Mouse (Mus musculus) MEL (cell line): Measurements from ENCODE around the gene Glipr2. TPM values are rescaled to one million over a fixed set of nuclear protein-coding genes. Genes with fewer than 3 reads are reported as not detected.
A peak's percentile ranks its signal among the peaks of the same experiment; 100 is the strongest.

Experiments
- DNase-seq: peaks from one replicate; pipeline ENCODE4 v3.0.0; 2011; ENCODE audit warnings: low read depth, low spot score
- H3K27ac ChIP-seq: 2 replicates; pipeline ENCODE4 v1.5.1; 2012; ENCODE audit warnings: low read depth, mild to moderate bottlenecking, control low read depth, low read length, moderate library complexity; ENCODE audit not compliant: control insufficient read depth
- H3K27me3 ChIP-seq, 2 experiments: fragments of 150-350 bp in 1 of 2; sonication (generic) in 1 of 2; 2 replicates each; pipeline ENCODE4 v1.6.1; 2012; ENCODE audit warnings: low read length in 2 of 2, mild to moderate bottlenecking in 2 of 2, improper control_type of control experiment in 1 of 2, moderate library complexity in 1 of 2; ENCODE audit not compliant: insufficient read depth in 2 of 2, control insufficient read depth in 1 of 2
- H3K36me3 ChIP-seq, 2 experiments: 2 replicates each; pipeline ENCODE4 v1.6.1; 2012 to 2014; ENCODE audit warnings: low read length in 2 of 2, improper control_type of control experiment in 1 of 2, inconsistent platforms in 1 of 2, mild to moderate bottlenecking in 1 of 2; ENCODE audit not compliant: insufficient read depth in 2 of 2, control insufficient read depth in 1 of 2
- H3K4me1 ChIP-seq, 2 experiments: fragments of 150-350 bp in 1 of 2; sonication (generic) in 1 of 2; 2 replicates each; pipeline ENCODE4 v1.6.1; 2012; ENCODE audit warnings: low read length in 2 of 2, improper control_type of control experiment in 1 of 2, mild to moderate bottlenecking in 1 of 2; ENCODE audit not compliant: insufficient read depth in 2 of 2, control insufficient read depth in 1 of 2
- H3K4me3 ChIP-seq, 2 experiments: fragments of 150-350 bp in 1 of 2; sonication (generic) in 1 of 2; 2 replicates each; pipeline ENCODE4 v1.5.1; 2012; ENCODE audit warnings: low read depth in 2 of 2, low read length in 2 of 2, mild to moderate bottlenecking in 2 of 2, moderate library complexity in 2 of 2, control low read depth in 1 of 2, improper control_type of control experiment in 1 of 2; ENCODE audit not compliant: control insufficient read depth in 1 of 2, insufficient read depth in 1 of 2
- H3K79me2 ChIP-seq: 2 replicates; pipeline ENCODE4 v1.6.1; 2012; ENCODE audit warnings: mild to moderate bottlenecking, low read length, moderate library complexity; ENCODE audit not compliant: control insufficient read depth, poor library complexity, insufficient read depth
- H3K9ac ChIP-seq: 2 replicates; pipeline ENCODE4 v1.6.1; 2012; ENCODE audit warnings: low read depth, mild to moderate bottlenecking, control low read depth, low read length, moderate library complexity; ENCODE audit not compliant: control insufficient read depth, poor library complexity, severe bottlenecking
- H3K9me3 ChIP-seq: fragments of 150-350 bp; sonication (generic); replicated peaks from 2 replicates; pipeline ENCODE4 v1.6.1; 2012; ENCODE audit warnings: mild to moderate bottlenecking, low read length, improper control_type of control experiment, moderate library complexity; ENCODE audit not compliant: insufficient read depth
- BHLHE40 ChIP-seq: IDR thresholded peaks from 2 replicates; pipeline ENCODE4 v1.6.1; 2012; ENCODE audit warnings: low read depth, mild to moderate bottlenecking, inconsistent platforms, low read length, improper control_type of control experiment, borderline replicate concordance
- CTCF ChIP-seq, 3 experiments: IDR thresholded peaks in 2 of 3; conservative IDR thresholded peaks in 1 of 3; 2 replicates each; pipeline ENCODE4 v1.5.1; 2011 to 2012; ENCODE audit warnings: low read length in 3 of 3, low read depth in 2 of 3, mild to moderate bottlenecking in 2 of 3, improper control_type of control experiment in 1 of 3, inconsistent platforms in 1 of 3, mixed read lengths in 1 of 3, moderate library complexity in 1 of 3; ENCODE audit not compliant: control insufficient read depth in 1 of 3, insufficient read depth in 1 of 3, poor library complexity in 1 of 3, severe bottlenecking in 1 of 3
- ETS1 ChIP-seq: IDR thresholded peaks from 2 replicates; pipeline ENCODE4 v1.6.1; 2012; ENCODE audit warnings: low read depth, mild to moderate bottlenecking, inconsistent platforms, low read length, improper control_type of control experiment, moderate library complexity
- GATA1 ChIP-seq: IDR thresholded peaks from 2 replicates; pipeline ENCODE4 v1.6.1; 2011; ENCODE audit warnings: low read depth, low read length, improper control_type of control experiment
- HCFC1 ChIP-seq: IDR thresholded peaks from 2 replicates; pipeline ENCODE4 v1.6.1; 2012; ENCODE audit warnings: low read depth, mild to moderate bottlenecking, inconsistent platforms, low read length, improper control_type of control experiment, moderate library complexity
- MAFK ChIP-seq: IDR thresholded peaks from 2 replicates; pipeline ENCODE4 v1.6.1; 2011; ENCODE audit warnings: low read depth, mild to moderate bottlenecking, low read length, improper control_type of control experiment, borderline replicate concordance
- MAX ChIP-seq: IDR thresholded peaks from 2 replicates; pipeline ENCODE4 v1.6.1; 2011; ENCODE audit warnings: low read length, improper control_type of control experiment
- MAZ ChIP-seq: IDR thresholded peaks from 2 replicates; pipeline ENCODE4 v1.6.1; 2012; ENCODE audit warnings: low read depth, mild to moderate bottlenecking, inconsistent platforms, low read length, improper control_type of control experiment
- MEF2A ChIP-seq: IDR thresholded peaks from 2 replicates; pipeline ENCODE4 v1.6.1; 2014; ENCODE audit warnings: low read depth, mild to moderate bottlenecking, inconsistent platforms, low read length, improper control_type of control experiment; ENCODE audit not compliant: poor library complexity, insufficient replicate concordance, severe bottlenecking; ENCODE audit errors: extremely low read depth
- MXI1 ChIP-seq: IDR thresholded peaks from 2 replicates; pipeline ENCODE4 v1.6.1; 2011; ENCODE audit warnings: mild to moderate bottlenecking, low read depth, low read length, improper control_type of control experiment
- POLR2AphosphoS2 ChIP-seq: IDR thresholded peaks from 2 replicates; pipeline ENCODE4 v1.6.1; 2011; ENCODE audit warnings: low read length, improper control_type of control experiment
- SIN3A ChIP-seq: IDR thresholded peaks from 2 replicates; pipeline ENCODE4 v1.6.1; 2012; ENCODE audit warnings: low read length, improper control_type of control experiment, inconsistent platforms
- SMC3 ChIP-seq: IDR thresholded peaks from 2 replicates; pipeline ENCODE4 v1.6.1; 2011; ENCODE audit warnings: low read depth, low read length, improper control_type of control experiment
- TBP ChIP-seq: IDR thresholded peaks from 2 replicates; pipeline ENCODE4 v1.8.0; 2011; ENCODE audit warnings: low read depth, low read length, improper control_type of control experiment
- ZKSCAN1 ChIP-seq: IDR thresholded peaks from 2 replicates; pipeline ENCODE4 v1.6.1; 2012; ENCODE audit warnings: low read depth, mild to moderate bottlenecking, inconsistent platforms, low read length, improper control_type of control experiment, moderate library complexity
- polyA plus RNA-seq, 2 experiments: library from polyadenylated mRNA; stranded (reverse) in 1 of 2; unstranded in 1 of 2; fragments of >175 nt in 1 of 2; fragments of >200 nt in 1 of 2; gene quantifications; 2 replicates each; pipeline versions ENCODE4 v1.2.1 to v1.2.4; 2012; ENCODE audit warnings: low replicate concordance in 2 of 2, low read depth in 1 of 2; ENCODE audit not compliant: insufficient read length in 2 of 2, insufficient read depth in 1 of 2, missing spikeins in 1 of 2
- total RNA-seq: library from RNA; depleted of rRNA; stranded (reverse); fragments of 300-350 nt; gene quantifications from 2 replicates; pipeline ENCODE4 v1.2.3, GENCODE M21; 2012

The Glipr2 gene
- total and polyA plus RNA-seq, 3 experiments = 22.8 to 25.0 TPM; not detected in 1

DNA sequence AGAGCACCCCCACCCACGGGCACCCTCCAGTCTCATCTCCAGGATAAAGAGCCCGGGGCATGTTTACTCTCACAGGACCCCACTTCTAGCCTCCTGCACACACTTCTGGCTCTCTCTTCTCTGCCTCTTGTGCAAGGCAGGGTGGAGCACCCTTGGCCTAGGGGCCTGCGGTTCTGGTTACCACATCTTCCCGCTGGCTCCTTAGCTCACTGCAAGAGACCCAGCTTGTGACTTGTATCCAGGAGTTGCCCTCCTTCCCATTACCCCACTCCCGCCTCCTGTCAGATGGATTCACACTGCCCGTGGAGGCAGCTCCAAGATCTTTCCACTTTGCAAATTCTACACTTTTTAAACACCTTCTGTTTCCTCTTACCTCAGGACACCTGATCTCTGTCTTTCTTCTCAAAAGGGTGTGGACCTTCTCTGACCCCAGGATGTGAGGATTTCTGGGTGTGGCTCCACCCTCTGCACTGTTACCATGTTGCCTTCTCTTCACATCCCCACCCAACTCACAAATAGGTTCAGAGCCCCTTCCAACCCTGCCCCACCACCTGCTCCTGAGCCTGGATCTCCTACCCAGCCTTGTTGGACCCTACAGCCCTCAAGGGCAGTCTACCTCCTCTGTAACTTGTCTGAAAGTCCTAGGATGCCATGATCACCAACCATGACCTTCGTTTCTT, 8.8 kb downstream of the Glipr2 start:
- no peaks in the 10 kb centered on the region for H3K27me3 ChIP-seq
- peaks cover 3% of the 10 kb centered on the region for H3K79me2 ChIP-seq
- H3K4me3 ChIP-seq = no peak overlapping the region
- H3K36me3 ChIP-seq = peaks cover 0 to 46% of the 10 kb centered on the region in 2 experiments; a peak in 2 of 4 replicates
- peak overlapping the region; percentile 94 for H3K27ac ChIP-seq
- H3K9me3 ChIP-seq = no peaks in the 10 kb centered on the region
- H3K9ac ChIP-seq = peak overlapping the region; percentile 70; the same call in 1 of the 2 replicates
- DNase-seq = no peak
- H3K4me1 ChIP-seq = peaks cover 25 to 58% of the 10 kb centered on the region in 2 experiments
- TF ChIP-seq GATA1 = no peak
- no peak for TF ChIP-seq SMC3
- no peak for TF ChIP-seq BHLHE40
- no peak for TF ChIP-seq CTCF (IDR thresholded peaks at IDR 0.05 in 2 of 3, conservative IDR thresholded peaks at IDR 0.05 in 1 of 3; ENCODE audit: control insufficient read depth in 1 of 3, insufficient read depth in 1 of 3, low read depth in 2 of 3, low read length in 3 of 3, poor library complexity in 1 of 3, severe bottlenecking in 1 of 3)
- no peak for TF ChIP-seq SIN3A

GRCm38 (mm10) chr4:43968650-43969049, 11.4 kb downstream of the Glipr2 start:
- Histone ChIP-seq H3K27me3 (no peaks in the 10 kb centered on the region), H3K4me1 (peaks cover 28 to 50% of the 10 kb centered on the region in 2 experiments), H3K4me3 (no peak overlapping the region), H3K9me3 (no peaks in the 10 kb centered on the region), H3K9ac (no peak overlapping the region), H3K36me3 (peaks cover 0 to 42% of the 10 kb centered on the region in 2 experiments; a peak in 2 of 4 replicates), H3K27ac (no peak overlapping the region), H3K79me2 (no peaks in the 10 kb centered on the region; the same call in 1 of the 2 replicates)
- no peak for DNase-seq
- TF ChIP-seq ETS1 (no peak), POLR2AphosphoS2 (no peak), GATA1 (no peak), CTCF (IDR thresholded peaks at IDR 0.05 in 2 of 3, conservative IDR thresholded peaks at IDR 0.05 in 1 of 3; ENCODE audit: control insufficient read depth in 1 of 3, insufficient read depth in 1 of 3, low read depth in 2 of 3, low read length in 3 of 3, poor library complexity in 1 of 3, severe bottlenecking in 1 of 3) (no peak), HCFC1 (no peak), MXI1 (no peak), MEF2A (no peak), ZKSCAN1 (no peak), MAX (no peak), TBP (no peak), MAZ (no peak), MAFK (no peak), BHLHE40 (no peak)
